Mouse (Mus musculus) erythroblast, embryonic 14.5 days (primary cell): ENCODE data around the gene Kif20b. TPM values are rescaled to one million over a fixed set of nuclear protein-coding genes. Genes with fewer than 3 reads are reported as not detected.

Experiments
- H3K27me3 ChIP-seq: 2 replicates; pipeline ENCODE4 v1.6.1; 2012; ENCODE audit warnings: inconsistent platforms; ENCODE audit not compliant: control insufficient read depth
- H3K36me3 ChIP-seq: 2 replicates; pipeline ENCODE4 v1.6.1; 2012; ENCODE audit warnings: mild to moderate bottlenecking, inconsistent platforms; ENCODE audit not compliant: control insufficient read depth
- H3K4me1 ChIP-seq: 2 replicates; pipeline ENCODE4 v1.6.1; 2012; ENCODE audit warnings: inconsistent platforms; ENCODE audit not compliant: control insufficient read depth
- H3K4me3 ChIP-seq: replicated peaks from 2 replicates; pipeline ENCODE3; 2012; ENCODE audit warnings: moderate library complexity, mild to moderate bottlenecking, inconsistent platforms
- H3K9me3 ChIP-seq: 2 replicates; pipeline ENCODE4 v1.6.1; 2012; ENCODE audit warnings: low read length, inconsistent platforms, mixed read lengths; ENCODE audit not compliant: control insufficient read depth
- GATA1 ChIP-seq: IDR thresholded peaks from 2 replicates; pipeline ENCODE4 v1.6.1; 2012; ENCODE audit warnings: low read length, inconsistent platforms, mixed read lengths
- TAL1 ChIP-seq: IDR thresholded peaks from 3 replicates; pipeline ENCODE4 v1.6.1; 2012; ENCODE audit warnings: low read length, inconsistent platforms, mixed read lengths
- polyA plus RNA-seq: library from polyadenylated mRNA; stranded (reverse); fragments of >175 nt; gene quantifications from 2 replicates; pipeline ENCODE4 v1.2.3, GENCODE M21; 2012

Gene Kif20b
- polyA plus RNA-seq, 1 experiment = 0.36 TPM

- Histone ChIP-seq H3K4me1 (peaks cover 13% of the 10 kb centered on the region), H3K36me3 (no peaks in the 10 kb centered on the region), H3K27me3 (no peaks in the 10 kb centered on the region), H3K4me3 (no peak overlapping the region), H3K9me3 (no peaks in the 10 kb centered on the region)
- no peak for TF ChIP-seq GATA1
- no peak for TF ChIP-seq TAL1
Observed at GRCm38 (mm10) chr19:34886324-34886723, 35.8 kb upstream of the Kif20b start.

- Histone ChIP-seq H3K27me3 (no peaks in the 10 kb centered on the region), H3K4me1 (peaks cover 2% of the 10 kb centered on the region; the same call in 1 of the 2 replicates), H3K4me3 (no peak overlapping the region), H3K9me3 (no peaks in the 10 kb centered on the region), H3K36me3 (no peaks in the 10 kb centered on the region)
- TF ChIP-seq TAL1 = no peak
Observed at GRCm38 (mm10) chr19:34890981-34891380, 31.2 kb upstream of the Kif20b start.

GRCm38 (mm10) chr19:34891590-34891989 lies 30.6 kb upstream of the Kif20b start:
- peaks cover 2% of the 10 kb centered on the region; the same call in 1 of the 2 replicates for H3K4me1 ChIP-seq
- no peaks in the 10 kb centered on the region for H3K9me3 ChIP-seq
- no peak overlapping the region for H3K4me3 ChIP-seq
- TF ChIP-seq GATA1 (no peak), TAL1 (no peak)
- H3K27me3 ChIP-seq = no peaks in the 10 kb centered on the region
- no peaks in the 10 kb centered on the region for H3K36me3 ChIP-seq

GRCm38 (mm10) chr19:34895082-34895481 lies 27.1 kb upstream of the Kif20b start:
- no peaks in the 10 kb centered on the region for H3K9me3 ChIP-seq
- H3K36me3 ChIP-seq = no peaks in the 10 kb centered on the region
- TF ChIP-seq GATA1 (no peak), TAL1 (no peak)

GRCm38 (mm10) chr19:34897082-34897965 lies 24.8 kb upstream of the Kif20b start:
- TF ChIP-seq GATA1 (no peak), TAL1 (no peak)
- Histone ChIP-seq H3K9me3 (no peaks in the 10 kb centered on the region), H3K36me3 (no peaks in the 10 kb centered on the region), H3K27me3 (no peaks in the 10 kb centered on the region), H3K4me3 (no peak overlapping the region), H3K4me1 (no peaks in the 10 kb centered on the region)

More at GRCm38 (mm10) chr19:34895082-34895481, 27.1 kb upstream of the Kif20b start:
- H3K4me3 ChIP-seq = no peak overlapping the region
- no peaks in the 10 kb centered on the region for H3K27me3 ChIP-seq
- no peaks in the 10 kb centered on the region for H3K4me1 ChIP-seq

- Histone ChIP-seq H3K27me3 (no peaks in the 10 kb centered on the region), H3K4me3 (no peak overlapping the region), H3K4me1 (no peaks in the 10 kb centered on the region), H3K9me3 (no peaks in the 10 kb centered on the region), H3K36me3 (no peaks in the 10 kb centered on the region)
- TF ChIP-seq GATA1 = no peak
- TF ChIP-seq TAL1 = no peak
Observed at GRCm38 (mm10) chr19:34898941-34899340, 23.2 kb upstream of the Kif20b start.

GRCm38 (mm10) chr19:34901266-34901665 lies 20.9 kb upstream of the Kif20b start:
- Histone ChIP-seq H3K36me3 (no peaks in the 10 kb centered on the region), H3K27me3 (no peaks in the 10 kb centered on the region), H3K4me1 (no peaks in the 10 kb centered on the region), H3K4me3 (no peak overlapping the region), H3K9me3 (no peaks in the 10 kb centered on the region)
- TF ChIP-seq TAL1 = no peak
- no peak for TF ChIP-seq GATA1

GRCm38 (mm10) chr19:34901735-34902134 lies 20.4 kb upstream of the Kif20b start:
- H3K27me3 ChIP-seq = no peaks in the 10 kb centered on the region
- no peaks in the 10 kb centered on the region for H3K4me1 ChIP-seq
- no peaks in the 10 kb centered on the region for H3K36me3 ChIP-seq

GRCm38 (mm10) chr19:34904032-34904431 lies 18.1 kb upstream of the Kif20b start:
- Histone ChIP-seq H3K4me3 (no peak overlapping the region), H3K27me3 (no peaks in the 10 kb centered on the region), H3K4me1 (no peaks in the 10 kb centered on the region), H3K9me3 (no peaks in the 10 kb centered on the region), H3K36me3 (no peaks in the 10 kb centered on the region)
- TF ChIP-seq GATA1 (no peak), TAL1 (no peak)

More at GRCm38 (mm10) chr19:34901735-34902134, 20.4 kb upstream of the Kif20b start:
- TF ChIP-seq GATA1 (no peak), TAL1 (no peak)
- Histone ChIP-seq H3K4me3 (no peak overlapping the region), H3K9me3 (no peaks in the 10 kb centered on the region)
